In the genomic region with DNA sequence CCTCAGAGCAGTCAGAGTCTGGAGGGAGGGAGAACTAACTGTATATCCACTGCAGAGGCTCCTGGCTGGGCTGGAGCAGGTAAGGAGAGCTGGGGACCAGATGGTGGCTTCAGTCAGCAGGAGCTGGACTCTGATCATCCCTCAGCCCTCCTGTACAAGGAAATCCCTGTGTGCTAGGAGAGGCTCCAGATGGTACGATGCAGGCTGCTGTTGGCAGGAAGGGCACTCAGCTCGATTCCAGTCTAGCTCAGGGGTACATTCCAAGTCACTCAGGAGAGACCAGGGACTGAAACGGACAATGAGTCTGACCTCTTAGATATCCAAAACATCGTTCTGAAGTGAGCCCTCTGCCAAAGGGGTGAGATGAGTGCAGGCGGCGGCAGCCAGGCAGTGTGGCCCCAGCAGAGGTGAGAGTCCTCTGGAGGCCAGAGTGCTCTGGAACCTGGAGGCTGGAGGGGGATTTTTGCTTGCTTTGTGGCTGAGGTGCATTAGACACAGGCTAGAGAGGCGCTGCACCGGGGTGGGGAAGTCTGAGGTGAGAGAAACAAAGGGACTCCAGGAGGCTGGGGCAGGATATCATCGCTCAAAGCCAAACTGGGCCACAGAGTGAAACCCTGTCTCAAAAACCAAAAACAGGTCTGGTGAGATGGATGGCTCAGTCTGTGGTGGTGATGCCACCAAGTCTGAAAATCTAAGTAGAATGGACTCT, we compare ENCODE assay signal across 13 mouse cellular contexts. TPM values are rescaled to one million over a fixed set of nuclear protein-coding genes. Genes with fewer than 3 reads are reported as not detected.
DNase-seq lines count a peak whose midpoint lies in the region; ATAC-seq and TF ChIP-seq lines count a peak whose summit lies in the region.
"Had no signal": no experiment of that assay in that cellular context is flagged by ENCODE, and none has a peak within 500 bp of the region (broad histone marks: within the 10 kb centered on the region; RNA-seq: fewer than 3 reads in every experiment).

No protein-coding gene starts in this region.

- H3K9me3 ChIP-seq in hindbrain, embryonic 10.5 days = no peaks in the 10 kb centered on the region
- no peaks in the 10 kb centered on the region for H3K9me3 ChIP-seq in hindbrain, embryonic 13.5 days
- H3K9me3 ChIP-seq in embryonic facial prominence, embryonic 14.5 days (ENCODE audit: control insufficient read depth, low read length) = no peaks in the 10 kb centered on the region
- H3K9me3 ChIP-seq: embryonic facial prominence, embryonic 12.5 days; forebrain, embryonic 15.5 days had no signal

- WGBS in hindbrain, embryonic 10.5 days = 46% methylated on average over 9 of the region's 9 CpGs
- WGBS in hindbrain, embryonic 13.5 days = 46% methylated on average over 9 of the region's 9 CpGs
- 62% methylated on average over 9 of the region's 9 CpGs for WGBS in thymus, adult 2 months
- 35% methylated on average over 9 of the region's 9 CpGs for WGBS in embryonic facial prominence, embryonic 14.5 days

- no peak overlapping the region for H3K9ac ChIP-seq in hindbrain, embryonic 13.5 days
- H3K9ac ChIP-seq in embryonic facial prominence, embryonic 14.5 days (ENCODE audit: low read depth, low read length) = no peak overlapping the region
- H3K9ac ChIP-seq: embryonic facial prominence, embryonic 12.5 days; forebrain, embryonic 15.5 days had no signal

- 0 out of 2 replicates have a peak overlapping the region, but pooled peaks have one; percentile 17 for H3K27ac ChIP-seq in hindbrain, embryonic 10.5 days
- H3K27ac ChIP-seq in hindbrain, embryonic 13.5 days = no peak overlapping the region
- H3K27ac ChIP-seq in thymus, adult 2 months (ENCODE audit: control insufficient read depth, insufficient read depth, low read length) = peak overlapping the region; percentile 36; the same call in 1 of the 2 replicates
- H3K27ac ChIP-seq in embryonic facial prominence, embryonic 14.5 days (replicated peaks; ENCODE audit: low read depth, low read length) = no peak overlapping the region
- H3K27ac ChIP-seq: embryonic facial prominence, embryonic 12.5 days; forebrain, embryonic 15.5 days had no signal

- peaks cover 24% of the 10 kb centered on the region for H3K4me1 ChIP-seq in hindbrain, embryonic 10.5 days (replicated peaks)
- peaks cover 8% of the 10 kb centered on the region for H3K4me1 ChIP-seq in hindbrain, embryonic 13.5 days (replicated peaks)
- H3K4me1 ChIP-seq in thymus, adult 2 months (replicated peaks; ENCODE audit: control insufficient read depth, insufficient read depth, low read length) = peaks cover 38% of the 10 kb centered on the region
- H3K4me1 ChIP-seq in embryonic facial prominence, embryonic 14.5 days (ENCODE audit: control insufficient read depth, insufficient read depth, low read length) = no peaks in the 10 kb centered on the region

- no peak overlapping the region for H3K4me3 ChIP-seq in hindbrain, embryonic 10.5 days
- H3K4me3 ChIP-seq in hindbrain, embryonic 13.5 days = no peak overlapping the region
- no peak overlapping the region for H3K4me3 ChIP-seq in thymus, adult 2 months (ENCODE audit: control insufficient read depth, insufficient read depth, low read length)
- no peak overlapping the region for H3K4me3 ChIP-seq in embryonic facial prominence, embryonic 14.5 days (ENCODE audit: low read depth, low read length)
- H3K4me3 ChIP-seq: embryonic facial prominence, embryonic 12.5 days; forebrain, embryonic 15.5 days had no signal

- no peak overlapping the region for H3K4me2 ChIP-seq in hindbrain, embryonic 13.5 days
- H3K4me2 ChIP-seq in embryonic facial prominence, embryonic 14.5 days (ENCODE audit: low read depth, low read length) = no peak overlapping the region
- H3K4me2 ChIP-seq: embryonic facial prominence, embryonic 12.5 days; forebrain, embryonic 15.5 days had no signal

- no peaks in the 10 kb centered on the region for H3K36me3 ChIP-seq in hindbrain, embryonic 10.5 days
- no peaks in the 10 kb centered on the region for H3K36me3 ChIP-seq in hindbrain, embryonic 13.5 days
- H3K36me3 ChIP-seq in thymus, adult 2 months (ENCODE audit: control insufficient read depth, insufficient read depth, low read length) = no peaks in the 10 kb centered on the region
- H3K36me3 ChIP-seq in embryonic facial prominence, embryonic 14.5 days (ENCODE audit: control insufficient read depth, insufficient read depth, low read length) = no peaks in the 10 kb centered on the region
- H3K36me3 ChIP-seq: embryonic facial prominence, embryonic 12.5 days; forebrain, embryonic 15.5 days had no signal

- ATAC-seq in hindbrain, embryonic 13.5 days (ENCODE audit: low FRiP score) = no peak
- peak; percentile 19; the same call in 1 of the 2 replicates for ATAC-seq in embryonic facial prominence, embryonic 14.5 days (ENCODE audit: low read depth)
- ATAC-seq: forebrain, embryonic 15.5 days had no signal

- no peak for DNase-seq in hindbrain, embryonic 10.5 days (ENCODE audit: low spot score)
- peak; percentile 23 for DNase-seq in thymus, adult 2 months
- no peak for DNase-seq in thymus, adult 18-20 months
- DNase-seq in embryonic facial prominence, embryonic 14.5 days (ENCODE audit: low spot score) = no peak
- DNase-seq in right cerebral cortex, postnatal 36 days (ENCODE audit: low spot score in 2 of 2) = no peak
- no peak for DNase-seq in right cerebral cortex, adult 2 months (ENCODE audit: low spot score in 2 of 2)
- no peak for DNase-seq in left cerebral cortex, adult 8-10 months (ENCODE audit: low spot score in 2 of 2)
- DNase-seq: heart, adult 11 months had no signal

- no peak for TF ChIP-seq POLR2A in thymus, adult 2 months (IDR thresholded peaks at IDR 0.05; ENCODE audit: control insufficient read depth, extremely low read depth, insufficient read depth, low read length, poor library complexity)

- no peaks in the 10 kb centered on the region for H3K27me3 ChIP-seq in hindbrain, embryonic 10.5 days (ENCODE audit: insufficient read depth, poor library complexity, severe bottlenecking)
- no peaks in the 10 kb centered on the region for H3K27me3 ChIP-seq in hindbrain, embryonic 13.5 days
- no peaks in the 10 kb centered on the region for H3K27me3 ChIP-seq in thymus, adult 2 months (ENCODE audit: control insufficient read depth, insufficient read depth, low read length)
- H3K27me3 ChIP-seq in embryonic facial prominence, embryonic 14.5 days (replicated peaks; ENCODE audit: control insufficient read depth, insufficient read depth, low read length) = no peaks in the 10 kb centered on the region
- H3K27me3 ChIP-seq: embryonic facial prominence, embryonic 12.5 days; forebrain, embryonic 15.5 days had no signal

- no peak for TF ChIP-seq CTCF in thymus, adult 2 months (IDR thresholded peaks at IDR 0.05; ENCODE audit: borderline replicate concordance, control insufficient read depth, extremely low read depth, insufficient read depth, low read length, poor library complexity)

RNA-seq across cellular contexts. Expression of a gene that starts 5.3 kb away (rescaled TPM):
- 250 and 377 TPM in 2 replicates for polyA plus RNA-seq in hindbrain, embryonic 10.5 days (2016; fragmentation: Nextera tagmentation; extraction: Ambion mirVana)
- 97.0 and 104 TPM in 2 replicates for polyA plus RNA-seq in hindbrain, embryonic 13.5 days (2015; fragmentation: Nextera tagmentation; extraction: Ambion mirVana)
- polyA plus RNA-seq in thymus, adult 2 months (2012; rRNA removed) = 52.6 and 126 TPM in 2 replicates
- polyA plus RNA-seq in embryonic facial prominence, embryonic 14.5 days (2014; fragmentation: Nextera tagmentation; extraction: Ambion mirVana) = 238 and 251 TPM in 2 replicates
- 10 to 100 TPM; 51.0 to 60.2 (median 55.9) TPM for total RNA-seq in left cerebral cortex, adult 8-10 months (2022)

RNA-seq across cellular contexts. Expression of a gene that starts 32.1 kb away (rescaled TPM):
- polyA plus RNA-seq in hindbrain, embryonic 10.5 days (2016; fragmentation: Nextera tagmentation; extraction: Ambion mirVana) = 13.2 and 14.3 TPM in 2 replicates
- 0.22 and 0.62 TPM in 2 replicates for polyA plus RNA-seq in hindbrain, embryonic 13.5 days (2015; fragmentation: Nextera tagmentation; extraction: Ambion mirVana)
- 0.93 and 1.3 TPM in 2 replicates for polyA plus RNA-seq in thymus, adult 2 months (2012; rRNA removed)
- polyA plus RNA-seq in embryonic facial prominence, embryonic 14.5 days (2014; fragmentation: Nextera tagmentation; extraction: Ambion mirVana) = 0.47 and 0.51 TPM in 2 replicates
- total RNA-seq in left cerebral cortex, adult 8-10 months (2022) = not detected
- total RNA-seq: left cerebral cortex, adult 18-20 months had no signal
- polyA plus RNA-seq: C2C12; forebrain, embryonic 15.5 days had no signal

RNA-seq across cellular contexts. Expression of a gene that starts 43.7 kb away (rescaled TPM):
- polyA plus RNA-seq in hindbrain, embryonic 10.5 days (2016; fragmentation: Nextera tagmentation; extraction: Ambion mirVana) = 79.1 and 80.5 TPM in 2 replicates
- polyA plus RNA-seq in hindbrain, embryonic 13.5 days (2015; fragmentation: Nextera tagmentation; extraction: Ambion mirVana) = 64.7 and 67.5 TPM in 2 replicates
- polyA plus RNA-seq in thymus, adult 2 months (2012; rRNA removed) = 52.3 and 53.4 TPM in 2 replicates
- 75.3 and 79.9 TPM in 2 replicates for polyA plus RNA-seq in embryonic facial prominence, embryonic 14.5 days (2014; fragmentation: Nextera tagmentation; extraction: Ambion mirVana)
- total RNA-seq in left cerebral cortex, adult 8-10 months (2022) = 10 to 100 TPM; 13.1 to 19.7 (median 17.0) TPM

RNA-seq across cellular contexts. Expression of a gene that starts 56.2 kb away (rescaled TPM):
- polyA plus RNA-seq in hindbrain, embryonic 10.5 days (2016; fragmentation: Nextera tagmentation; extraction: Ambion mirVana) = 10.4 and 11.9 TPM in 2 replicates
- 8.9 and 10.0 TPM in 2 replicates for polyA plus RNA-seq in hindbrain, embryonic 13.5 days (2015; fragmentation: Nextera tagmentation; extraction: Ambion mirVana)
- 11.9 and 13.5 TPM in 2 replicates for polyA plus RNA-seq in thymus, adult 2 months (2012; rRNA removed)
- polyA plus RNA-seq in embryonic facial prominence, embryonic 14.5 days (2014; fragmentation: Nextera tagmentation; extraction: Ambion mirVana) = 8.8 and 10.0 TPM in 2 replicates
- 1 to 10 TPM; 3.8 to 4.6 (median 4.1) TPM for total RNA-seq in left cerebral cortex, adult 8-10 months (2022)

Comparison
In these comparisons a context has a peak if more than half of its experiments do, and no peak if none do; other contexts are left out.
1. H3K27ac ChIP-seq: peak in hindbrain, embryonic 10.5 days (single experiment) and thymus, adult 2 months (single experiment); none in hindbrain, embryonic 13.5 days (single experiment) and embryonic facial prominence, embryonic 14.5 days (single experiment).